Mouse (Mus musculus): ENCODE data around the gene Epha5.

The Epha5 gene

GRCm38 (mm10) chr5:84317839-84318238 lies 99.3 kb downstream of the Epha5 start:
- DNase-seq (ENCODE audit: extremely low read depth, insufficient read length, low spot score): no peak

GRCm38 (mm10) chr5:84313619-84314018 lies 103.6 kb downstream of the Epha5 start:
- no peak for DNase-seq (ENCODE audit: extremely low read depth, insufficient read length, low spot score)

- no peak for DNase-seq (ENCODE audit: extremely low read depth, insufficient read length, low spot score)
Measured at GRCm38 (mm10) chr5:84298878-84299736, 118.1 kb downstream of the Epha5 start.

GRCm38 (mm10) chr5:84289429-84289977 lies 127.7 kb downstream of the Epha5 start:
- no peak for DNase-seq (ENCODE audit: extremely low read depth, insufficient read length, low spot score)

GRCm38 (mm10) chr5:84281290-84282017 lies 135.7 kb downstream of the Epha5 start:
- no peak for DNase-seq (ENCODE audit: extremely low read depth, insufficient read length, low spot score)

GRCm38 (mm10) chr5:84276996-84277395 lies 140.2 kb downstream of the Epha5 start:
- DNase-seq (ENCODE audit: extremely low read depth, insufficient read length, low spot score): no peak

- no peak for DNase-seq (ENCODE audit: extremely low read depth, insufficient read length, low spot score)
Measured at GRCm38 (mm10) chr5:84265407-84265806, 151.8 kb downstream of the Epha5 start.

GRCm38 (mm10) chr5:84263999-84264398 lies 153.2 kb downstream of the Epha5 start:
- no peak for DNase-seq (ENCODE audit: extremely low read depth, insufficient read length, low spot score)

GRCm38 (mm10) chr5:84229971-84230370 lies 187.2 kb downstream of the Epha5 start:
- DNase-seq (ENCODE audit: extremely low read depth, insufficient read length, low spot score): no peak

GRCm38 (mm10) chr5:84208609-84209008 lies 208.6 kb downstream of the Epha5 start:
- no peak for DNase-seq (ENCODE audit: extremely low read depth, insufficient read length, low spot score)

GRCm38 (mm10) chr5:84193348-84193747 lies 223.8 kb downstream of the Epha5 start:
- no peak for DNase-seq (ENCODE audit: extremely low read depth, insufficient read length, low spot score)

- no peak for DNase-seq (ENCODE audit: extremely low read depth, insufficient read length, low spot score)
Measured at GRCm38 (mm10) chr5:84184189-84184588, 233.0 kb downstream of the Epha5 start.

- DNase-seq (ENCODE audit: extremely low read depth, insufficient read length, low spot score): no peak
Measured at GRCm38 (mm10) chr5:84153095-84153494, 264.1 kb downstream of the Epha5 start.

GRCm38 (mm10) chr5:84142138-84142537 lies 275.0 kb downstream of the Epha5 start:
- no peak for DNase-seq (ENCODE audit: extremely low read depth, insufficient read length, low spot score)

- no peak for DNase-seq (ENCODE audit: extremely low read depth, insufficient read length, low spot score)
Measured at GRCm38 (mm10) chr5:84095947-84096346, 321.2 kb downstream of the Epha5 start.

- DNase-seq (ENCODE audit: extremely low read depth, insufficient read length, low spot score): no peak
Measured at GRCm38 (mm10) chr5:84081321-84081720, 335.9 kb downstream of the Epha5 start.

- no peak for DNase-seq (ENCODE audit: extremely low read depth, insufficient read length, low spot score)
Measured at GRCm38 (mm10) chr5:84070976-84071375, 346.2 kb downstream of the Epha5 start.

- no peak for DNase-seq (ENCODE audit: extremely low read depth, insufficient read length, low spot score)
Measured at GRCm38 (mm10) chr5:84053880-84054279, 363.3 kb downstream of the Epha5 start.

GRCm38 (mm10) chr5:84037250-84037963 lies 379.8 kb downstream of the Epha5 start:
- DNase-seq (ENCODE audit: extremely low read depth, insufficient read length, low spot score): no peak
